Mouse (Mus musculus): ENCODE data around the gene Tnrc18.

- TF ChIP-seq GATA1 (IDR thresholded peaks at IDR 0.05; ENCODE audit: low read length) (no peak), TAL1 (IDR thresholded peaks at IDR 0.05; ENCODE audit: low read length) (no peak)
Observed at GRCm38 (mm10) chr5:142778871-142779270, 38.6 kb downstream of the Tnrc18 start.

Data from erythroblast, embryonic 14.5 days (primary cell).